In genomic region chr6:120539132-120539759, GRCm38 (mm10) we compare ENCODE assay signal across 7 mouse cellular contexts. TPM values are rescaled to one million over a fixed set of nuclear protein-coding genes. Genes with fewer than 3 reads are reported as not detected.
DNase-seq lines count a peak whose midpoint lies in the region; ATAC-seq lines count a peak whose summit lies in the region.

No protein-coding gene starts in this region.

- intact Hi-C loops in left cerebral cortex, postnatal 10 days (cut with DNase I) = loop anchor here (2.0 to 5.0 kb wide), 2 partner anchors 128 to 198 kb away; partner anchors contain the start of gene Cecr2

- ATAC-seq in common myeloid progenitor, adult 5-6 weeks (replicated peaks; ENCODE audit: low read depth, poor library complexity, severe bottlenecking) = peak; percentile 95
- peak; percentile 85 for ATAC-seq in megakaryocyte-erythroid progenitor cell, adult 5-6 weeks (replicated peaks; ENCODE audit: low FRiP score, low TSS enrichment, poor library complexity, severe bottlenecking)

- peak; percentile 79 for DNase-seq in adipocyte (ENCODE audit: low spot score)
- DNase-seq in gastrocnemius, adult 8-10 months (ENCODE audit: low spot score in 2 of 2) = peak; percentile 42 to 59
- DNase-seq in hindlimb bud, embryonic 11.5 days (ENCODE audit: extremely low spot score, low read depth, low spot score) = peak; percentile 58
- peak; percentile 63 to 87 for DNase-seq in left cerebral cortex, postnatal 10 days (ENCODE audit: extremely low spot score in 1 of 2, low spot score in 2 of 2)
- DNase-seq in right cerebral cortex, postnatal 25 days = peak; percentile 55

RNA-seq across cellular contexts. Expression of gene Hdhd5, which starts 8.1 kb away (rescaled TPM):
- 11.6 and 15.0 TPM in 2 replicates for total RNA-seq in common myeloid progenitor, adult 5-6 weeks (2017)
- total RNA-seq in gastrocnemius, adult 8-10 months (2022) = 10 to 100 TPM; 21.1 to 23.2 (median 22.1) TPM
- total RNA-seq in left cerebral cortex, postnatal 10 days (2021) = 10 to 100 TPM; 31.3 to 31.5 TPM
- total RNA-seq in megakaryocyte-erythroid progenitor cell, adult 5-6 weeks (2014; fragmentation: Nextera tagmentation) = 18.5 and 24.8 TPM in 2 replicates
- total RNA-seq in megakaryocyte-erythroid progenitor cell, adult 5-6 weeks (2017) = 10.1 and 18.1 TPM in 2 replicates

RNA-seq across cellular contexts. Expression of gene Tmem121b, which starts 45.6 kb away (rescaled TPM):
- total RNA-seq in common myeloid progenitor, adult 5-6 weeks (2017) = 0.53 and 0.73 TPM in 2 replicates
- total RNA-seq in gastrocnemius, adult 8-10 months (2022) = not detected
- 10 to 100 TPM; 51.3 to 51.6 TPM for total RNA-seq in left cerebral cortex, postnatal 10 days (2021)
- total RNA-seq in megakaryocyte-erythroid progenitor cell, adult 5-6 weeks (2014; fragmentation: Nextera tagmentation) = not detected in 2 replicates
- total RNA-seq in megakaryocyte-erythroid progenitor cell, adult 5-6 weeks (2017) = not detected in 2 replicates

Comparison
In these comparisons a context has a peak if more than half of its experiments do, and no peak if none do; other contexts are left out.
1. Peak in every context shown above with its lines: DNase-seq and ATAC-seq.
2. RNA of gene Tmem121b, which starts 45.6 kb away (total RNA-seq): 51.3 to 51.6 TPM in left cerebral cortex, postnatal 10 days; 0.53 to 0.73 TPM in common myeloid progenitor, adult 5-6 weeks, not detected in gastrocnemius, adult 8-10 months and not detected in megakaryocyte-erythroid progenitor cell, adult 5-6 weeks; every median in the first group is over 10 times any median in the second.